28 mouse cellular contexts compared by ENCODE assay signal in the genomic region with DNA sequence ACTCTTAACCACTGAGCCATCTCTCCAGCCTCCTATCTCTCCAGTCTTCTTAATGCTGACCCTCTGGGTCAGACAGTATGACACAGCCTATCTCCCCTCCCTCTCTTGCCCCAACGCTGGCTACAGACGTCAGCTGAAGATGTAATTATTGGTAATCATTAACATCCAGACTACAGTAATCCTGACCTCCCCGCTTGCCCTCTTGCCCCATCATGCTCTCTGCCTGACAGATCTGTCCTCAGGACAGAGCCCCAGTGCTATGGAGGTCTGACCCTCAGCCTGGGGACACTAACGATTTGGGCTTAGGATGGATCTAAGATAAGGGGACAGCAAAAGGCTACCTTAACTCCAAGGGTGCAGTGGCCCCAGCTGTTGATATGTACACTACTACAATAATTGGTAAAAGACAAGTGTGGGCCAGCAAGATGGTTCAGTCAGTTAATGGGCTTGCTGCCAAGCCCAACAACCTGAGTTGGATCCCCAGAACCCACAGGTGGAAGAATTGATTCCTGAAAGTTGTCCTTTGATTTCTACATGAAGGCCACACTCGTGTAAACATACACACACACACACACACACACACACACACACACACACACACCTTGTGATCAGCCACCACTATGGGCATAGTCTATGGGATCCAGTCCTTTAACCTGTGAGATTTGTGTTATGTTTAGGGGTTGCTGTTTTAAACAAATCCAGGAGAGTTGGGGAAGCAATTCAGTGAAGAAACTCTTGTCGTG. TPM values are rescaled to one million over a fixed set of nuclear protein-coding genes. Genes with fewer than 3 reads are reported as not detected.
DNase-seq lines count a peak whose midpoint lies in the region; ATAC-seq and TF ChIP-seq lines count a peak whose summit lies in the region.
"Had no signal": no experiment of that assay in that cellular context is flagged by ENCODE, and none has a peak within 500 bp of the region (broad histone marks: within the 10 kb centered on the region; RNA-seq: fewer than 3 reads in every experiment).

No protein-coding gene starts in this region.

- H3K36me3 ChIP-seq in hindbrain, embryonic 10.5 days = no peaks in the 10 kb centered on the region
- H3K36me3 ChIP-seq in hindbrain, embryonic 11.5 days (ENCODE audit: control insufficient read depth, insufficient read depth, low read length) = no peaks in the 10 kb centered on the region
- no peaks in the 10 kb centered on the region for H3K36me3 ChIP-seq in liver, adult 2 months (ENCODE audit: control insufficient read depth, insufficient read depth, low read length)
- H3K36me3 ChIP-seq in liver, embryonic 16.5 days (ENCODE audit: control insufficient read depth, insufficient read depth) = no peaks in the 10 kb centered on the region
- H3K36me3 ChIP-seq: embryonic facial prominence, embryonic 15.5 days; forebrain, embryonic 15.5 days; hindbrain, embryonic 13.5 days; limb, embryonic 12.5 days; midbrain, embryonic 13.5 days had no signal

- no peak overlapping the region for H3K4me2 ChIP-seq in hindbrain, embryonic 11.5 days (replicated peaks; ENCODE audit: low read depth, low read length)
- H3K4me2 ChIP-seq in liver, embryonic 16.5 days (ENCODE audit: low read depth, low read length) = 0 out of 2 replicates have a peak overlapping the region, but pooled peaks have one; percentile 10
- H3K4me2 ChIP-seq: embryonic facial prominence, embryonic 15.5 days; forebrain, embryonic 15.5 days; heart, embryonic 11.5 days; hindbrain, embryonic 13.5 days; limb, embryonic 12.5 days; lung, embryonic 14.5 days; midbrain, embryonic 13.5 days had no signal

- ATAC-seq in hindbrain, embryonic 11.5 days (ENCODE audit: low FRiP score) = no peak
- peak; percentile 91 for ATAC-seq in liver, embryonic 16.5 days (ENCODE audit: low read depth)
- ATAC-seq: forebrain, embryonic 15.5 days; midbrain, embryonic 13.5 days had no signal

- WGBS in hindbrain, embryonic 10.5 days = 77% methylated on average over 6 of the region's 6 CpGs
- WGBS in hindbrain, embryonic 11.5 days = 67% methylated on average over 6 of the region's 6 CpGs
- 26% methylated on average over 6 of the region's 6 CpGs for WGBS in liver, adult 2 months
- 58% methylated on average over 6 of the region's 6 CpGs for WGBS in liver, embryonic 16.5 days (ENCODE audit: insufficient replicate concordance)

- TF ChIP-seq CTCF in liver, adult 2 months (IDR thresholded peaks at IDR 0.05; ENCODE audit: low read depth, low read length) = no peak

- no peak overlapping the region for H3K4me3 ChIP-seq in hindbrain, embryonic 10.5 days
- H3K4me3 ChIP-seq in hindbrain, embryonic 11.5 days (ENCODE audit: low read depth, low read length) = no peak overlapping the region
- H3K4me3 ChIP-seq in liver, adult 2 months (ENCODE audit: insufficient read depth, low read depth, low read length) = no peak overlapping the region
- H3K4me3 ChIP-seq in liver, embryonic 16.5 days (ENCODE audit: low read depth, low read length) = no peak overlapping the region
- H3K4me3 ChIP-seq: embryonic facial prominence, embryonic 15.5 days; forebrain, embryonic 15.5 days; hindbrain, embryonic 13.5 days; limb, embryonic 12.5 days; midbrain, embryonic 13.5 days had no signal

- H3K27ac ChIP-seq in hindbrain, embryonic 10.5 days = peak overlapping the region; percentile 18; the same call in 1 of the 2 replicates
- no peak overlapping the region for H3K27ac ChIP-seq in hindbrain, embryonic 11.5 days (ENCODE audit: low read depth, low read length)
- peak overlapping the region; percentile 91 for H3K27ac ChIP-seq in liver, adult 2 months (replicated peaks; ENCODE audit: insufficient read depth, low read depth, low read length)
- peak overlapping the region; percentile 82 for H3K27ac ChIP-seq in liver, embryonic 16.5 days (ENCODE audit: low read length)
- H3K27ac ChIP-seq: embryonic facial prominence, embryonic 15.5 days; hindbrain, embryonic 13.5 days; limb, embryonic 12.5 days; midbrain, embryonic 13.5 days had no signal

- H3K4me1 ChIP-seq in hindbrain, embryonic 10.5 days (replicated peaks) = peaks cover 6% of the 10 kb centered on the region; the same call in 1 of the 2 replicates
- H3K4me1 ChIP-seq in hindbrain, embryonic 11.5 days (replicated peaks; ENCODE audit: control insufficient read depth, insufficient read depth, low read length) = no peaks in the 10 kb centered on the region
- H3K4me1 ChIP-seq in liver, adult 2 months (ENCODE audit: control insufficient read depth, insufficient read depth, low read length) = peaks cover 16% of the 10 kb centered on the region
- no peaks in the 10 kb centered on the region; the same call in none of the 2 replicates for H3K4me1 ChIP-seq in liver, embryonic 16.5 days (ENCODE audit: control insufficient read depth, low read depth, low read length)
- H3K4me1 ChIP-seq: embryonic facial prominence, embryonic 15.5 days had no signal

- no peak overlapping the region for H3K9ac ChIP-seq in hindbrain, embryonic 11.5 days (ENCODE audit: low read depth, low read length)
- no peak overlapping the region for H3K9ac ChIP-seq in liver, adult 2 months (ENCODE audit: low read depth, low read length)
- H3K9ac ChIP-seq in liver, embryonic 16.5 days (ENCODE audit: low read depth, low read length) = no peak overlapping the region
- H3K9ac ChIP-seq: embryonic facial prominence, embryonic 15.5 days; forebrain, embryonic 15.5 days; hindbrain, embryonic 13.5 days; limb, embryonic 12.5 days; lung, embryonic 14.5 days; midbrain, embryonic 13.5 days had no signal

- no peaks in the 10 kb centered on the region for H3K9me3 ChIP-seq in hindbrain, embryonic 10.5 days
- H3K9me3 ChIP-seq in hindbrain, embryonic 11.5 days (ENCODE audit: control insufficient read depth, low read length) = no peaks in the 10 kb centered on the region
- no peaks in the 10 kb centered on the region for H3K9me3 ChIP-seq in liver, embryonic 16.5 days (replicated peaks; ENCODE audit: control insufficient read depth, low read length)
- H3K9me3 ChIP-seq: embryonic facial prominence, embryonic 15.5 days; forebrain, embryonic 15.5 days; hindbrain, embryonic 13.5 days; limb, embryonic 12.5 days; midbrain, embryonic 13.5 days had no signal

- no peaks in the 10 kb centered on the region for H3K27me3 ChIP-seq in hindbrain, embryonic 10.5 days (ENCODE audit: insufficient read depth, poor library complexity, severe bottlenecking)
- no peaks in the 10 kb centered on the region for H3K27me3 ChIP-seq in hindbrain, embryonic 11.5 days (ENCODE audit: control insufficient read depth, insufficient read depth, low read length)
- no peaks in the 10 kb centered on the region for H3K27me3 ChIP-seq in liver, adult 2 months (ENCODE audit: control insufficient read depth, insufficient read depth, low read length)
- no peaks in the 10 kb centered on the region for H3K27me3 ChIP-seq in liver, embryonic 16.5 days (ENCODE audit: control insufficient read depth, insufficient read depth, low read depth, low read length)
- H3K27me3 ChIP-seq: embryonic facial prominence, embryonic 15.5 days; forebrain, embryonic 15.5 days; hindbrain, embryonic 13.5 days; limb, embryonic 12.5 days; midbrain, embryonic 13.5 days had no signal

- DNase-seq in hindbrain, embryonic 10.5 days (ENCODE audit: low spot score) = no peak
- no peak for DNase-seq in hindbrain, embryonic 11.5 days (ENCODE audit: low spot score)
- DNase-seq in kidney, adult 9 months = peak; percentile 43
- DNase-seq in kidney, postnatal 4 days = no peak
- peak; percentile 96 for DNase-seq in liver, adult 2 months (ENCODE audit: extremely low read depth, low read depth, low spot score)
- DNase-seq in right cerebral cortex, adult 2 months (ENCODE audit: low spot score in 2 of 2) = no peak
- no peak for DNase-seq in ovary, postnatal 10 days (ENCODE audit: low spot score)
- DNase-seq: adrenal gland, postnatal 14 days; cerebellum, adult 8-10 months; cerebellum, postnatal 36 days; embryo, embryonic 11 days; gastrocnemius, postnatal 10 days; layer of hippocampus, postnatal 36 days; lung, embryonic 14.5 days; right cerebral cortex, postnatal 14 days; thymus, postnatal 25 days had no signal

- TF ChIP-seq POLR2A in liver, adult 2 months (IDR thresholded peaks at IDR 0.05; ENCODE audit: extremely low read depth, insufficient read depth, low read length) = no peak

- H3K79me2 ChIP-seq in liver, adult 2 months (ENCODE audit: control insufficient read depth, insufficient read depth, low read length) = no peaks in the 10 kb centered on the region

RNA-seq across cellular contexts. Expression of gene Mmd2, which starts 10.8 kb away (rescaled TPM):
- polyA plus RNA-seq in hindbrain, embryonic 10.5 days (2016; fragmentation: Nextera tagmentation; extraction: Ambion mirVana) = 4.3 and 4.7 TPM in 2 replicates
- polyA plus RNA-seq in hindbrain, embryonic 11.5 days (2014; fragmentation: Nextera tagmentation; extraction: Ambion mirVana) = 5.0 TPM in 2 replicates
- 9.8 and 37.1 TPM in 2 replicates for total RNA-seq in liver, adult 2 months (2014; rRNA removed)
- polyA plus RNA-seq in liver, adult 2 months (2012; rRNA removed) = 13.1 and 27.6 TPM in 2 replicates
- 19.3 and 20.6 TPM in 2 replicates for polyA plus RNA-seq in liver, embryonic 16.5 days (2015; fragmentation: Nextera tagmentation; extraction: Ambion mirVana)
- total RNA-seq: granulocyte monocyte progenitor cell, adult 5-6 weeks; megakaryocyte, adult 5-6 weeks; monocyte, adult 5-6 weeks; neutrophil, adult 5-6 weeks had no signal
- polyA plus RNA-seq: heart, postnatal 0 days had no signal

RNA-seq across cellular contexts. Expression of gene Wipi2, which starts 29.7 kb away (rescaled TPM):
- polyA plus RNA-seq in hindbrain, embryonic 10.5 days (2016; fragmentation: Nextera tagmentation; extraction: Ambion mirVana) = 55.6 and 61.6 TPM in 2 replicates
- polyA plus RNA-seq in hindbrain, embryonic 11.5 days (2014; fragmentation: Nextera tagmentation; extraction: Ambion mirVana) = 43.3 and 52.0 TPM in 2 replicates
- 43.9 and 46.5 TPM in 2 replicates for total RNA-seq in liver, adult 2 months (2014; rRNA removed)
- polyA plus RNA-seq in liver, adult 2 months (2012; rRNA removed) = 35.9 and 39.2 TPM in 2 replicates
- 29.3 and 32.2 TPM in 2 replicates for polyA plus RNA-seq in liver, embryonic 16.5 days (2015; fragmentation: Nextera tagmentation; extraction: Ambion mirVana)

RNA-seq across cellular contexts. Expression of gene Radil, which starts 46.9 kb away (rescaled TPM):
- 5.5 and 6.1 TPM in 2 replicates for polyA plus RNA-seq in hindbrain, embryonic 10.5 days (2016; fragmentation: Nextera tagmentation; extraction: Ambion mirVana)
- 2.6 and 2.8 TPM in 2 replicates for polyA plus RNA-seq in hindbrain, embryonic 11.5 days (2014; fragmentation: Nextera tagmentation; extraction: Ambion mirVana)
- total RNA-seq in liver, adult 2 months (2014; rRNA removed) = not detected in 2 replicates
- 0.02 TPM in 1 of 2 replicates, not detected in the other for polyA plus RNA-seq in liver, adult 2 months (2012; rRNA removed)
- polyA plus RNA-seq in liver, embryonic 16.5 days (2015; fragmentation: Nextera tagmentation; extraction: Ambion mirVana) = 0.08 and 0.09 TPM in 2 replicates
- total RNA-seq: granulocyte monocyte progenitor cell, adult 5-6 weeks; megakaryocyte, adult 5-6 weeks; monocyte, adult 5-6 weeks; neutrophil, adult 5-6 weeks had no signal

Comparison
In these comparisons a context has a peak if more than half of its experiments do, and no peak if none do; other contexts are left out.
1. DNase-seq: peak in kidney, adult 9 months (single experiment) and liver, adult 2 months (single experiment); none in hindbrain, embryonic 10.5 days (single experiment), hindbrain, embryonic 11.5 days (single experiment), kidney, postnatal 4 days (0 of 2), right cerebral cortex, adult 2 months (0 of 2) and ovary, postnatal 10 days (single experiment).